Mouse (Mus musculus) urinary bladder, adult 2 months (tissue): ENCODE results near the gene Arpc2. TPM values are rescaled to one million over a fixed set of nuclear protein-coding genes. Genes with fewer than 3 reads are reported as not detected.
"Not testable (repeated sequence)": the region's sequence is repeated elsewhere in the genome, so short reads cannot be mapped to it uniquely, and the experiment has no call there.

Source experiments
- DNase-seq: peaks from one replicate; pipeline ENCODE4 v3.0.0; 2022; ENCODE audit warnings: low spot score
- polyA plus RNA-seq: library from polyadenylated mRNA; depleted of rRNA; stranded (reverse); fragments of >200 nt; gene quantifications from 2 replicates; pipeline ENCODE4 v1.2.3, GENCODE M21; 2012

The Arpc2 gene
- polyA plus RNA-seq, 1 experiment: 394 TPM

GRCm38 (mm10) chr1:74283686-74284463 is 48.0 kb downstream of the Arpc2 start:
- DNase-seq: no peak

- peak; percentile 90 for DNase-seq
Observed at GRCm38 (mm10) chr1:74284543-74285160, 48.8 kb downstream of the Arpc2 start, which contains the start of the genes Aamp and Pnkd. TSS of gene Aamp (minus strand) at chr1:74284738. TSS of gene Pnkd (plus strand) at chr1:74284930.

- DNase-seq: no peak
Observed at GRCm38 (mm10) chr1:74285212-74286010, 49.5 kb downstream of the Arpc2 start.

DNA sequence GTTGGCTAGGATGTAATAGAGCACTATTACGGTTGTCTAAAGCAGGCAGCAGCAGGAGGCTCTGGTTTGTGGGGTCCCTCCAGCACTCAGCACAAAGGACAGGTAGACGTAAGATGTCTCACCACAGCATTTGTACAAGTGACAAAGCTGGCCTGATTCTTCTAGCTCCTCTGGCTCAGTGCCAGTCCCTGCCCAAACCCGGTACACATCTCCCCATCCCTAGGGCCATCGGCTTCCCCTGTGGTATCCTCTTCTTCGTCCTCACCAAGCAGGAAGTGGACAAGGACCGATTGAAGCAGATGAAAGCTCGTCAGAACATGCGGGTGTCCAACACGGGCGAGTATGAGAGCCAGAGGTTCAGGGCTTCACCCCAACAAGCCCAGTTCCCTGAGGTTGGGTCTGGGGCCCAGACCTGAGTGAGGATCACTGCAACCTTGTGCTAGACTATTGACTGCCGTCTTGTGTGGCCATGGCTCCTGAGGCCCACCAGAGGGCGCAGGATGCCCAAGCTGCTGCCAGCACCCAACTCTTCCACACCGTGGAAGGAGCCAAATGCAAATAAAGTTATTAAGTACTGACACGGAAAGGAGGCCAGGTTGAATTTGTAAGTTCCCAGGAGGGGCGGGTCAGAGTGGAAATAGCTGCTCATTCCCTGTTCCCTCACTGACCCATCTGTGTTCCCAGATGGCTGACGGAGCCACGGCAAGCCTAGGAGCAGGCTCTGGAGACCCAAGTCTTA is 51.2 kb downstream of the Arpc2 start:
- not testable (repeated sequence) for DNase-seq

GRCm38 (mm10) chr1:74288327-74288726 is 52.4 kb downstream of the Arpc2 start:
- DNase-seq: no peak

DNA sequence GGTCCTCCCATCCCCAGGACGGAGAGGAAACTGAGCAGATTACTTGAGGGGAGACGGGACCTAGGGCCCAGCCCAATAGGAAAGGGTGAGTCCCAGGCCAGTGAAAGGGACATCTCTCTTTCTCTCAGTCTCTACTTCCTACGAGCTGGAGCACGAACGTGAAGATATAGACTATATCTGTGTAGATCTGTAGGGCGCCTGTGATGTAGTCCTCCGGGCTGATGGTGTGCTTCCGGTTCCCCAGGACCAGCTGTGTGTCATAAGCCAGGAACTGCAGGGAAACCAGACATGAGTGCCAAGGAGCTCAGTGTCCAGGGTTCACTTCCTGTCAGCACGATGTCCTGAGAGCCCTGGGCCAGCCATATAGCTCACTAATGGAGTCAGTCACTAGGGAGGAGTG is 53.4 kb downstream of the Arpc2 start:
- DNase-seq: no peak

- DNase-seq: no peak
Observed at GRCm38 (mm10) chr1:74289740-74290139, 53.9 kb downstream of the Arpc2 start.

GRCm38 (mm10) chr1:74290141-74290540 is 54.3 kb downstream of the Arpc2 start:
- no peak for DNase-seq

DNA sequence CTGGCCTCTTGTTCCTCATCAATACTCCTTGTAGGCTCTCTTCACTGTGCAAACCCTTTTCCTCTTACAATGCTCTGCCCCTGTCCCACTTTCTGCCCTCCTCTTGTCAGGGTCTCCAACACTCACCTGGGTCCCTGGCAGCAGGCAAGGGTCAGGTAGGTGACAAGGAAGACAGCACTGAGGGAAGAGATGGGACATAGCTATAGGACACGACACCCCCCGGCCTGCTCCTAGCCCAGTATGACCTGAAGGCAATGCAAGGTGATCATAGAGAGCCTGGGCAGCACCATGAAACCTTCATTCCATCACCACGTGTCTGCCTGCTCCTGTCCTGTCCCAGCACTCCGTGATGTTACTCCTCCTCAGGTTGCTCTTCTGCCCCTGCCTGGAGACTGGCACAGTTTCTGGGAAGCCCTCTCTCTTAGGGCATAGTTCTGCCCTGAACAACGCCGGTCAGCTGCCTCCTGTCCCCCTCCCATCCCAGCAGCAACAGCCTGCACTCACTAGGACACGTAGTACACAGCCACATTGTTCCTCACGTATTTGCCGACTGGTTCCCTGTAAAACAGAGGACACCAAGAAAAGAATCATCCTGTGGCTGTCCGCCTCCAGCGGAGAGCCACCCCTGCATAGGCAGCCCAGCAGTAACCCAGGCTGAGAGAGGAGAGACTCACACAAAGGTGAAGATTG is 56.6 kb downstream of the Arpc2 start:
- DNase-seq: no peak

DNA sequence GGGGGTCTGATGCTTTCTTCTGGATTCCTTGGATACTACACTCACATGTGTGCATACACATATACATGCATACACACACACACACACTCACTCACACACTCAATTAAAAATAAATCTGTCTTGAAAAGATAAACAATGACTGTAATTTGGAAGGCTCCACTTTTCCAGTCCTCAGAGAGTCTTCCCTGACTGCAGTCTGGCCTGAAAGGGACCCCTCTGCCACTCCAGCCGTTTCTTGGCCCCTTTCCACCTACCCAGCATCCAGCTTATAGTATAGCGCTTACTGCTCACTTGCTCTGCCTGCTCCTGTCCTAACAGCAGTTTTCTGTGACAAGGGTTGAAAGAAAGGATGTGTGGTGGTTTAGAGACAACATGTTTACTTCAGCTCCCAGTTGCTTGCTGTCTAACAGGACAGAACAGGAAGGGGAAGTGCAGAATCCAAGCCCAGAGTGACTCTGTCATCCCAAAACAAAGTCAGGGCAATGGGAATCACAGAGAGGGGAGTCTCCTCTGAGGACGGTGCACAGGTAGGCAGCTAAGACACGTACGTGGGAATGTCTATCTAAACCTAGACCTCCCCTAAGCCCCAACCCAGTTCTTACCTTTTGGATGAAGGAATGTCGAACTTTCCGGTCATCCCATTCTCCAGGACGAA is 57.5 kb downstream of the Arpc2 start:
- DNase-seq: no peak

- no peak for DNase-seq
Observed at GRCm38 (mm10) chr1:74294090-74294643, 58.3 kb downstream of the Arpc2 start.

GRCm38 (mm10) chr1:74294733-74295455 is 59.0 kb downstream of the Arpc2 start:
- no peak for DNase-seq

- peak; percentile 84 for DNase-seq
Observed at GRCm38 (mm10) chr1:74295456-74296171, 59.7 kb downstream of the Arpc2 start.

- DNase-seq: peak; percentile 54
Observed at GRCm38 (mm10) chr1:74296477-74296876, 60.6 kb downstream of the Arpc2 start.

GRCm38 (mm10) chr1:74297269-74297668 is 61.4 kb downstream of the Arpc2 start:
- DNase-seq: peak; percentile 59

DNA sequence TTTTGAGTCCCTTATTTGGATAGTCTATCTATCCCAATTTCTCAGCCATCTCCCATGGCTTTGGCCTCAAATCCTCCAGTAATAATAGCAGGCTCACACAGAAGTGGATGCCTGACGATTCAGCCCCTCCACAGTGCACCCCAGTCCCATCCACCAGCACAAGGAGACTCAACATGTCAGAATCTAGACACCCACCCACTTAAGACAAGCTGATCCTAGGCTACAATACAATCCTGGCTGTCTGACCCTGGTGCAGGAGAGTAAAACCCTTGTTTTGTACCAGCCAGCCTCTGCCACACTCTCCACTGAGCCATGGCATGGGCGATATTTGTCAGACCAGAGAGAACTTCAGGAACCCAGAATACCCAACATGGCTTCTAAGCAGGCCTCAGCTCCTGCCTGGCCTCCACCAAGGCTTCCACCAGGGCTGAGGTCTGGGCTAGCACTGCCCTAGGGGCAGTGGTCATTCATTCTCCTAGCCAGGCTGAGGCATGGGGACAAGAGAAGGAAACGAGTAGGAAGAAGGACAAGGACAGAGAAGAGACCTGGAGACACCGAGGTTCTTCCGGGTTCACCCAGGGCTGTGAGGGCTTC is 62.4 kb downstream of the Arpc2 start:
- no peak for DNase-seq

- DNase-seq: no peak
Observed at GRCm38 (mm10) chr1:74298996-74299395, 63.1 kb downstream of the Arpc2 start.

GRCm38 (mm10) chr1:74300347-74301110 is 64.6 kb downstream of the Arpc2 start:
- DNase-seq: no peak
